Mouse (Mus musculus) c-Kit-positive CD71-negative TER-119-negative erythroid progenitor cells, embryonic 14.5 days (primary cell): Measurements from ENCODE around the gene Rnf34.

Source experiments
- DNase-seq: peaks from one replicate; pipeline ENCODE4 v3.0.0-alpha.2; 2013; ENCODE audit warnings: low read depth

Gene Rnf34

GRCm38 (mm10) chr5:122900558-122901171 is 50.8 kb downstream of the Rnf34 start:
- no peak for DNase-seq

- no peak for DNase-seq
Observed at GRCm38 (mm10) chr5:122901179-122901578, 51.3 kb downstream of the Rnf34 start.

DNA sequence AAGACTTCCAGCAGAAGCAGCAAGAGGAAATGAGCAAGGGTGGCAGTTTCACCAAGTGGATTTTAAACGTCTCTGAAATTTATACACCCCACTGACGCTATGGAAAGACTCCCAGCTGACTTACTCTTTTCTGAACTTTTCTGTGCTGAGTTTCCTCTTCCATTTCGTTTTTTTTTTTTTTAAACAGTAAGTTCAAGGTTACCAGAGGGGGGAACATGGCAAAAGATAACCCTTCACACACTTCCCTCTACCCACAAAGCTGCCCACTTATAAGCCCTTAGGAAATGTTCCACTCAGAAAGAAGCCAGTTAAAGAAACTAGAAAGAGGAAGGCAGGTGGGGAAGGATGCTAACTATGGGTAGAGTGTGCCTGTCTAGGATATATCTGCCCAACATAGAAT is 51.8 kb downstream of the Rnf34 start:
- no peak for DNase-seq

DNA sequence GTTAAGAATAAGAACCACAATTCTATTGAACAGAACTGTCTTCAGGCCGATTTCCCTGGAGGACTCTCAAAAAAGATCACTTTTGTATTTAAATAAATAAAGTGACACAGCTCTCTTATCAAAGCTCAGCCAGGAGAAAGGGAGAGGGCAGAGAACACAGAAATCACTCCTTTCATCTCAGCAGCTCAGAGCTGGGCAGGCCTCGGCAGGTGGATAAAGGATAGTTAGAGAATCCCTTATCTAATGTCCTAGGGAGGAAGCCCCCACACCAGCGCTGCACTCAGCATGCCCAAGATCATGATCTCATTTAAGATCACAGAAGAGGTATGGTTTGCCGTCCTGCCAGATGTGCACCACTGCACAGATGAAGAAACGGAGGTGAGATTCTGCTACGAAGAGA is 52.4 kb downstream of the Rnf34 start:
- no peak for DNase-seq

GRCm38 (mm10) chr5:122903165-122903564 is 53.3 kb downstream of the Rnf34 start:
- DNase-seq: no peak

GRCm38 (mm10) chr5:122907182-122907581 is 57.3 kb downstream of the Rnf34 start:
- no peak for DNase-seq

DNA sequence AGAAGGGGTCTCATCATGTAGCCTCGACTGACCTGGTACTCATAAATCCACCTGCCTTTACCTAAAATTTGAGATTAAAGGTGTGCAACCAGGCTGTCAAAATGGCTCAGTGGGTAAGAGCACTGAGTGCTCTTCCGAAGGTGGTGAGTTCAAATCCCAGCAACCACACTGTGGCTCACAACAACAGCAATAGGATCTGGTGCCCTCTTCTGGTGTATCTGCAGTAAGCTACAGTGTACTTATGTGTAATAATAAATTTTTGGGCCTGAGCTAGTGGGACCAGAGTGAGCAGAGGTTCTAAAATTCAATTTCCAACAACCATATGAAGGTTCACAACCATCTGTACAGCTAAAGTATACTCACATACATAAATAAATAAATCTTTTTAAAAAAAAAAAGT is 58.2 kb downstream of the Rnf34 start:
- no peak for DNase-seq

GRCm38 (mm10) chr5:122909481-122909880 is 59.6 kb downstream of the Rnf34 start:
- DNase-seq: no peak

DNA sequence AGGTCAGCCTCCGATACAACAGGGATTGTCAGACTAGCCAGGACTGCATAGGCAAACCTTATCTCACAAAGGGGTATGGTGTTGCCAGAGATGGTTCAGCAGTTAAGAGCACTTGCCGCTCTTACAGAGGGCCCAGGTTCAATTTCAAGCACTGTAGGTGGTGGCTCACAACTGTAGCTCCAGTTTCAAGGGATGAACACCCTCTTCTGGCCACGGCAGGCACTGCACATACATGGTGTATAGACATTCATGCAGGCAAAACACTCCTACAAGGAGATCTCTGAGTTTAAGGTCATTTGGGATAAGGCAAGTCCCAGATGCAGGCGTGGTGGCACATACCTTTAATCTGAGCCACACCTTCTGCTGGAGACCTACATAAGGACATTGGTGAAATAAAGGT is 63.0 kb downstream of the Rnf34 start:
- no peak for DNase-seq

DNA sequence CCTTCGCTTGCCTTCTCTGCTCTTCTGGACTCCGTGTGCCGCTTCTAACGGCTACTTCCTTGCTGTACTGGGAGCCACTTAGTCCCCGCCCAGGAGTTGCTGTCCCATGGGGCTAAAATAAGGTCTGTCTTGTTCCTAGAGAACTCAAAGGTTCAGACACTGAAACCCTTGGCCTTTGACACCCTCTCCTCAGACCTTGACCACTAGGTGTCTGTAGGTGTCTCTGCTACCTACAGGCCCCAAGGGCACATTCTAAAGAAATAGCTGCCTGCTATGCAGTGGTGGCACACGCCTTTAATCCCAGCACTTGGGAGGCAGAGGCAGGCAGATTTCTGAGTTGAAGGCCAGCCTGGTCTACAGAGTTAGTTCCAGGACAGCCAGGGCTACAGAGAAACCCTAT is 66.3 kb downstream of the Rnf34 start:
- no peak for DNase-seq

- DNase-seq: no peak
Observed at GRCm38 (mm10) chr5:122917982-122918711, 68.3 kb downstream of the Rnf34 start.

DNA sequence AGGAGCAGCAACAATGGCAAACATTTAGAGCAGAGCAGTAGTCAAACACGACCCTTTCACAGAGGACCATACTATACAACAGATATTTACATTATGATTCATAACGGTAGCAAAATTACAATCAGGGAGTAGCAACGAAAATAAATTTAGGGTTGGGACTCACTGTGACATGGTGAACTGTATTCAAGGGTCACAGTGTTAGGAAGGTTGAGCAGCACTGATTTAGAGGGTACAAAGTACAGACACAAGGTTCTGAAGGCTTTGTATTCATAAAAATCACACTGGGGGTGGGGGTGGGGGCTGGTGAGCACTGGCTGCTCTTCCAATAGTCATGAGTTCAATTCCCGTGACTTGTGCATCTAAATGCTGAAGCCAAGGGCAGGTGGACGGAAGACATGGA is 70.7 kb downstream of the Rnf34 start:
- DNase-seq: no peak
